Mouse (Mus musculus): Measurements from ENCODE around the gene Jazf1.

- TF ChIP-seq ZC3H11A (IDR thresholded peaks at IDR 0.05; ENCODE audit: borderline replicate concordance, low read depth, low read length) (peak; percentile 15; the same call in 1 of the 2 replicates), HCFC1 (IDR thresholded peaks at IDR 0.05; ENCODE audit: borderline replicate concordance, insufficient read depth, low read length) (no peak)
Measured at GRCm38 (mm10) chr6:52871306-52871705, 197.1 kb downstream of the Jazf1 start.
